10 mouse cellular contexts compared by ENCODE assay signal in genomic region chr14:55763166-55763565, GRCm38 (mm10). TPM values are rescaled to one million over a fixed set of nuclear protein-coding genes. Genes with fewer than 3 reads are reported as not detected.
DNase-seq lines count a peak whose midpoint lies in the region; ATAC-seq and TF ChIP-seq lines count a peak whose summit lies in the region.
"Had no signal": no experiment of that assay in that cellular context is flagged by ENCODE, and none has a peak within 500 bp of the region (broad histone marks: within the 10 kb centered on the region; RNA-seq: fewer than 3 reads in every experiment).

No protein-coding gene starts in this region.

- H3K79me2 ChIP-seq in heart, adult 2 months (replicated peaks; ENCODE audit: control insufficient read depth, insufficient read depth, low read length), result no peaks in the 10 kb centered on the region

- peak overlapping the region; percentile 42; the same call in 1 of the 2 replicates for H3K9ac ChIP-seq in heart, adult 2 months (ENCODE audit: low read depth, low read length)
- H3K9ac ChIP-seq in ES-E14 (ENCODE audit: insufficient read depth, low read depth, low read length, poor library complexity, severe bottlenecking), result peak overlapping the region; percentile 43; the same call in 1 of the 2 replicates
- 0 out of 2 replicates have a peak overlapping the region, but pooled peaks have one; percentile 80 for H3K9ac ChIP-seq in heart, embryonic 12.5 days

- in situ Hi-C loops in ES-E14 (cut with MboI; ENCODE audit: low sequenced_read_pairs in 2 of 2, unreplicated experiment in 2 of 2), result no loop called here

- no peak overlapping the region; the same call in 1 of the 2 replicates for H3K4me3 ChIP-seq in heart, adult 2 months
- no peak overlapping the region for H3K4me3 ChIP-seq in ES-E14 (ENCODE audit: insufficient read depth in 1 of 2, low read depth in 1 of 2, low read length in 2 of 2, poor library complexity in 1 of 2, severe bottlenecking in 1 of 2)
- H3K4me3 ChIP-seq in heart, embryonic 12.5 days, result no peak overlapping the region; the same call in 1 of the 2 replicates

- H3K27ac ChIP-seq in heart, adult 2 months, result peak overlapping the region; percentile 55
- no peak overlapping the region for H3K27ac ChIP-seq in ES-E14 (ENCODE audit: insufficient read depth, low read depth, low read length, poor library complexity, severe bottlenecking)
- H3K27ac ChIP-seq in heart, embryonic 12.5 days (ENCODE audit: poor library complexity, severe bottlenecking), result peak overlapping the region; percentile 53; the same call in 1 of the 2 replicates

- ATAC-seq in heart, embryonic 12.5 days (ENCODE audit: insufficient number of reproducible peaks, low FRiP score), result no peak
- no peak for ATAC-seq in erythroid progenitor cell, adult 5-6 weeks (replicated peaks; ENCODE audit: low FRiP score, poor library complexity, severe bottlenecking)

- 19% methylated on average over 7 of the region's 7 CpGs for WGBS in heart, adult 2 months
- WGBS in heart, embryonic 12.5 days, result 28% methylated on average over 7 of the region's 7 CpGs

- 0 out of 2 replicates have a peak, but pooled peaks cover 2% of the 10 kb centered on the region for H3K27me3 ChIP-seq in heart, adult 2 months (ENCODE audit: control insufficient read depth, insufficient read depth, low read length)
- peaks cover 44% of the 10 kb centered on the region for H3K27me3 ChIP-seq in heart, embryonic 12.5 days (replicated peaks)

- H3K9me3 ChIP-seq in ES-E14 (ENCODE audit: control insufficient read depth, insufficient read depth, low read depth, low read length), result no peaks in the 10 kb centered on the region
- H3K9me3 ChIP-seq in heart, embryonic 12.5 days (replicated peaks), result no peaks in the 10 kb centered on the region

- peaks cover 7% of the 10 kb centered on the region for H3K4me1 ChIP-seq in heart, adult 2 months (ENCODE audit: control insufficient read depth, insufficient read depth, low read length)
- peaks cover 0 to 7% of the 10 kb centered on the region in 2 experiments; a peak in 1 of 4 replicates for H3K4me1 ChIP-seq in ES-E14 (ENCODE audit: control insufficient read depth in 2 of 2, insufficient read depth in 2 of 2, low read length in 2 of 2, poor library complexity in 1 of 2)
- H3K4me1 ChIP-seq in heart, embryonic 12.5 days (replicated peaks), result peaks cover 34% of the 10 kb centered on the region

- H3K36me3 ChIP-seq in heart, adult 2 months (ENCODE audit: control insufficient read depth, insufficient read depth, low read length), result no peaks in the 10 kb centered on the region
- H3K36me3 ChIP-seq in ES-E14 (ENCODE audit: control insufficient read depth, insufficient read depth, low read length, poor library complexity, severe bottlenecking), result no peaks in the 10 kb centered on the region
- H3K36me3 ChIP-seq in heart, embryonic 12.5 days, result no peaks in the 10 kb centered on the region

- peak; percentile 44 to 48 for DNase-seq in heart, adult 2 months
- no peak for DNase-seq in heart, adult 8-10 months (ENCODE audit: low spot score)
- DNase-seq in ES-E14 (ENCODE audit: low read depth, low spot score), result no peak
- peak; percentile 60 to 76 for DNase-seq in lung, adult 18-20 months
- DNase-seq in layer of hippocampus, adult 9-10 months (ENCODE audit: low spot score), result no peak
- no peak for DNase-seq in adrenal gland, adult 18-20 months (ENCODE audit: low spot score in 2 of 2)
- DNase-seq: cerebellum, adult 9-10 months had no signal

- no peak for TF ChIP-seq POLR2A in heart, adult 2 months (IDR thresholded peaks at IDR 0.05; ENCODE audit: insufficient read depth, low read depth, low read length)

- peak overlapping the region; percentile 96; the same call in 1 of the 2 replicates for H3K4me2 ChIP-seq in heart, embryonic 12.5 days

- no peak for TF ChIP-seq CTCF in heart, adult 2 months (IDR thresholded peaks at IDR 0.05)

- intact Hi-C loops in heart, adult 2 months (cut with DNase I), result no loop called here

- no peak for TF ChIP-seq EP300 in heart, adult 2 months (IDR thresholded peaks at IDR 0.05; ENCODE audit: insufficient read depth, low read depth, low read length)

TF ChIP-seq in ES-E14, 5 proteins besides CTCF, POLR2A, EP300 and RAD21:
- TF ChIP-seq HCFC1 (IDR thresholded peaks at IDR 0.05; ENCODE audit: borderline replicate concordance, insufficient read depth, low read length) (no peak), ZC3H11A (IDR thresholded peaks at IDR 0.05; ENCODE audit: borderline replicate concordance, low read depth, low read length) (no peak), MAFK (IDR thresholded peaks at IDR 0.05; ENCODE audit: insufficient read depth, low read depth, low read length) (no peak), ZNF384 (IDR thresholded peaks at IDR 0.05; ENCODE audit: low read depth, low read length) (no peak), CHD2 (IDR thresholded peaks at IDR 0.05; ENCODE audit: low read depth, low read length) (no peak)
TF ChIP-seq in ES-E14: peak in this region for 0.

RNA-seq across cellular contexts. Expression of gene Ltb4r2, which starts 1.9 kb away (rescaled TPM):
- total RNA-seq in heart, adult 2 months (2021), result under 1 TPM in 1 of 2 experiments, not detected in 1; 0.20 TPM
- 0.06 and 0.20 TPM in 2 replicates for polyA plus RNA-seq in heart, adult 2 months (2012; rRNA removed)
- under 1 TPM; 0.06 to 0.19 (median 0.13) TPM for total RNA-seq in heart, adult 8-10 months (2022)
- 1.5 and 7.1 TPM in 2 replicates for total RNA-seq in ES-E14 (2012; rRNA removed)
- 0.49 and 0.54 TPM in 2 replicates for polyA plus RNA-seq in heart, embryonic 12.5 days (2016; fragmentation: Nextera tagmentation; extraction: Ambion mirVana)
- not detected in 2 replicates for total RNA-seq in erythroid progenitor cell, adult 5-6 weeks (2015; ENCODE audit: low replicate concordance)
- not detected in 2 replicates for total RNA-seq in erythroid progenitor cell, adult 5-6 weeks (2017; ENCODE audit: low replicate concordance)
- total RNA-seq in adrenal gland, adult 18-20 months (2021), result not detected

RNA-seq across cellular contexts. Expression of gene Ltb4r1, which starts 2.6 kb away (rescaled TPM):
- total RNA-seq in heart, adult 2 months (2021), result under 1 TPM; 0.34 to 0.36 TPM
- polyA plus RNA-seq in heart, adult 2 months (2012; rRNA removed), result 0.76 TPM in 2 replicates
- total RNA-seq in heart, adult 8-10 months (2022), result under 1 TPM in 3 of 4 experiments, not detected in 1; 0.19 to 0.49 (median 0.26) TPM
- 0.67 and 2.1 TPM in 2 replicates for total RNA-seq in ES-E14 (2012; rRNA removed)
- 0.49 and 0.76 TPM in 2 replicates for polyA plus RNA-seq in heart, embryonic 12.5 days (2016; fragmentation: Nextera tagmentation; extraction: Ambion mirVana)
- total RNA-seq in erythroid progenitor cell, adult 5-6 weeks (2015; ENCODE audit: low replicate concordance), result 8.8 and 11.9 TPM in 2 replicates
- 2.8 and 8.9 TPM in 2 replicates for total RNA-seq in erythroid progenitor cell, adult 5-6 weeks (2017; ENCODE audit: low replicate concordance)
- under 1 TPM; 0.42 to 0.50 TPM for total RNA-seq in adrenal gland, adult 18-20 months (2021)

RNA-seq across cellular contexts. Expression of gene Cideb, which starts 4.9 kb away (rescaled TPM):
- total RNA-seq in heart, adult 2 months (2021), result under 1 TPM; 0.81 to 0.98 TPM
- polyA plus RNA-seq in heart, adult 2 months (2012; rRNA removed), result 6.7 and 8.1 TPM in 2 replicates
- total RNA-seq in heart, adult 8-10 months (2022), result 1 to 10 TPM in 3 of 4 experiments, under 1 TPM in 1; 0.95 to 1.9 (median 1.4) TPM
- 2.2 and 4.1 TPM in 2 replicates for total RNA-seq in ES-E14 (2012; rRNA removed)
- polyA plus RNA-seq in heart, embryonic 12.5 days (2016; fragmentation: Nextera tagmentation; extraction: Ambion mirVana), result 1.0 and 1.2 TPM in 2 replicates
- total RNA-seq in erythroid progenitor cell, adult 5-6 weeks (2015; ENCODE audit: low replicate concordance), result not detected in 2 replicates
- total RNA-seq in erythroid progenitor cell, adult 5-6 weeks (2017; ENCODE audit: low replicate concordance), result not detected in 2 replicates
- total RNA-seq in adrenal gland, adult 18-20 months (2021), result 1 to 10 TPM in 1 of 2 experiments, under 1 TPM in 1; 0.76 to 2.3 TPM
- polyA plus RNA-seq: neural tube, embryonic 14.5 days had no signal

RNA-seq across cellular contexts. Expression of gene Nop9, which starts 17.7 kb away (rescaled TPM):
- 10 to 100 TPM; 10.1 to 11.4 TPM for total RNA-seq in heart, adult 2 months (2021)
- 8.3 and 13.1 TPM in 2 replicates for polyA plus RNA-seq in heart, adult 2 months (2012; rRNA removed)
- total RNA-seq in heart, adult 8-10 months (2022), result 10 to 100 TPM in 3 of 4 experiments, 1 to 10 TPM in 1; 9.6 to 13.2 (median 11.0) TPM
- total RNA-seq in ES-E14 (2012; rRNA removed), result 30.0 and 38.3 TPM in 2 replicates
- 27.7 and 30.6 TPM in 2 replicates for polyA plus RNA-seq in heart, embryonic 12.5 days (2016; fragmentation: Nextera tagmentation; extraction: Ambion mirVana)
- total RNA-seq in erythroid progenitor cell, adult 5-6 weeks (2015; ENCODE audit: low replicate concordance), result 5.9 and 8.6 TPM in 2 replicates
- 7.2 and 11.7 TPM in 2 replicates for total RNA-seq in erythroid progenitor cell, adult 5-6 weeks (2017; ENCODE audit: low replicate concordance)
- 10 to 100 TPM; 14.0 to 14.3 TPM for total RNA-seq in adrenal gland, adult 18-20 months (2021)

RNA-seq across cellular contexts. Expression of gene Dhrs1, which starts 17.7 kb away (rescaled TPM):
- total RNA-seq in heart, adult 2 months (2021), result 10 to 100 TPM; 35.4 to 40.2 TPM
- 82.9 and 85.8 TPM in 2 replicates for polyA plus RNA-seq in heart, adult 2 months (2012; rRNA removed)
- 10 to 100 TPM; 38.3 to 46.8 (median 43.2) TPM for total RNA-seq in heart, adult 8-10 months (2022)
- 9.6 and 18.0 TPM in 2 replicates for total RNA-seq in ES-E14 (2012; rRNA removed)
- 59.2 and 60.8 TPM in 2 replicates for polyA plus RNA-seq in heart, embryonic 12.5 days (2016; fragmentation: Nextera tagmentation; extraction: Ambion mirVana)
- total RNA-seq in erythroid progenitor cell, adult 5-6 weeks (2015; ENCODE audit: low replicate concordance), result 6.7 and 39.3 TPM in 2 replicates
- total RNA-seq in erythroid progenitor cell, adult 5-6 weeks (2017; ENCODE audit: low replicate concordance), result 0.76 and 10.4 TPM in 2 replicates
- total RNA-seq in adrenal gland, adult 18-20 months (2021), result 10 to 100 TPM; 60.4 to 72.0 TPM

Comparison
In these comparisons a context has a peak if more than half of its experiments do, and no peak if none do; other contexts are left out.
1. DNase-seq: peak in heart, adult 2 months (2 of 2) and lung, adult 18-20 months (2 of 2); none in heart, adult 8-10 months (single experiment), ES-E14 (single experiment), layer of hippocampus, adult 9-10 months (single experiment) and adrenal gland, adult 18-20 months (0 of 2).
2. Peak in every context shown above with its lines, with median percentiles within 50 percentile points of each other: H3K9ac ChIP-seq.